Mouse (Mus musculus): ENCODE measurements around the gene Insig1. TPM values are rescaled to one million over a fixed set of nuclear protein-coding genes. Genes with fewer than 3 reads are reported as not detected.
A peak's percentile ranks its signal among the peaks of the same experiment; 100 is the strongest.

The Insig1 gene
- total RNA-seq, 2 experiments from 2014 or later, result 82.7 to 88.7 TPM

- no peak for DNase-seq (ENCODE audit: low spot score in 2 of 2)
Observed at GRCm38 (mm10) chr5:28063989-28064624, 7.1 kb upstream of the Insig1 start.

GRCm38 (mm10) chr5:28065275-28065674, 5.9 kb upstream of the Insig1 start:
- DNase-seq (ENCODE audit: low spot score in 2 of 2), result no peak

- DNase-seq (ENCODE audit: low spot score in 2 of 2), result no peak
Observed at GRCm38 (mm10) chr5:28066311-28066710, 4.9 kb upstream of the Insig1 start.

- no peak for DNase-seq (ENCODE audit: low spot score in 2 of 2)
Observed at GRCm38 (mm10) chr5:28070149-28070827, 875 bp upstream of the Insig1 start.

- DNase-seq (ENCODE audit: low spot score in 2 of 2), result peak; percentile 83 to 84
Observed at GRCm38 (mm10) chr5:28071456-28072223, 477 bp downstream of the Insig1 start.

GRCm38 (mm10) chr5:28079431-28079830, 8.3 kb downstream of the Insig1 start:
- DNase-seq (ENCODE audit: low spot score in 2 of 2), result no peak

- DNase-seq (ENCODE audit: low spot score in 2 of 2), result no peak
Observed at GRCm38 (mm10) chr5:28081127-28081526, 10.0 kb downstream of the Insig1 start.

GRCm38 (mm10) chr5:28081822-28082221, 10.7 kb downstream of the Insig1 start:
- DNase-seq (ENCODE audit: low spot score in 2 of 2), result no peak

- DNase-seq (ENCODE audit: low spot score in 2 of 2), result no peak
Observed at GRCm38 (mm10) chr5:28082312-28082711, 11.1 kb downstream of the Insig1 start.

- no peak for DNase-seq (ENCODE audit: low spot score in 2 of 2)
Observed at GRCm38 (mm10) chr5:28082796-28083195, 11.6 kb downstream of the Insig1 start.

GRCm38 (mm10) chr5:28084743-28085142, 13.6 kb downstream of the Insig1 start:
- no peak for DNase-seq (ENCODE audit: low spot score in 2 of 2)

GRCm38 (mm10) chr5:28090547-28090946, 19.4 kb downstream of the Insig1 start:
- no peak for DNase-seq (ENCODE audit: low spot score in 2 of 2)

GRCm38 (mm10) chr5:28092327-28092726, 21.2 kb downstream of the Insig1 start:
- DNase-seq (ENCODE audit: low spot score in 2 of 2), result no peak

- DNase-seq (ENCODE audit: low spot score in 2 of 2), result peak; percentile 85 to 87
Observed at GRCm38 (mm10) chr5:28093874-28094273, 22.7 kb downstream of the Insig1 start.

GRCm38 (mm10) chr5:28094393-28094792, 23.2 kb downstream of the Insig1 start:
- no peak for DNase-seq (ENCODE audit: low spot score in 2 of 2)

GRCm38 (mm10) chr5:28094846-28095245, 23.7 kb downstream of the Insig1 start:
- no peak for DNase-seq (ENCODE audit: low spot score in 2 of 2)

- DNase-seq (ENCODE audit: low spot score in 2 of 2), result no peak
Observed at GRCm38 (mm10) chr5:28095671-28096070, 24.5 kb downstream of the Insig1 start.

- DNase-seq (ENCODE audit: low spot score in 2 of 2), result no peak
Observed at GRCm38 (mm10) chr5:28106966-28107365, 35.8 kb downstream of the Insig1 start.

GRCm38 (mm10) chr5:28107974-28108373, 36.8 kb downstream of the Insig1 start:
- no peak for DNase-seq (ENCODE audit: low spot score in 2 of 2)

GRCm38 (mm10) chr5:28110881-28111280, 39.7 kb downstream of the Insig1 start:
- no peak for DNase-seq (ENCODE audit: low spot score in 2 of 2)

- DNase-seq (ENCODE audit: low spot score in 2 of 2), result no peak
Observed at GRCm38 (mm10) chr5:28117251-28117880, 46.2 kb downstream of the Insig1 start.

Data from layer of hippocampus, postnatal 10 days (tissue).